Mouse (Mus musculus) liver, embryonic 14.5 days (tissue): ENCODE measurements at regions not wholly inside any gene's neighbourhood (a gene's known extent, or its start where the extent isn't known, plus 50 kb on each side); places are given as distances from the start of the nearest gene placed in this dataset.

Experiments used
- ATAC-seq: fragments of 200-750 bp; cut with Nextera tagmentation; 2 replicates; pipeline ENCODE4 v1.8.0; 2017; ENCODE audit warnings: moderate number of reproducible peaks, mild to moderate bottlenecking, moderate library complexity; ENCODE audit not compliant: insufficient read depth
- DNase-seq, 3 experiments: peaks; one replicate each; pipeline ENCODE4 v3.0.0-alpha.2; 2012 to 2013; ENCODE audit warnings: low read depth in 3 of 3, low spot score in 3 of 3
- H3K27ac ChIP-seq: fragments of 300-500 bp; sonication (generic); 2 replicates; pipeline ENCODE4 v1.5.1; 2014; ENCODE audit warnings: moderate library complexity, mild to moderate bottlenecking, control low read depth, inconsistent platforms
- H3K27me3 ChIP-seq: fragments of 300-500 bp; sonication (generic); 2 replicates; pipeline ENCODE4 v1.6.1; 2014; ENCODE audit warnings: mild to moderate bottlenecking, low read length, moderate library complexity; ENCODE audit not compliant: control insufficient read depth, insufficient read depth
- H3K36me3 ChIP-seq: fragments of 300-500 bp; sonication (generic); replicated peaks from 2 replicates; pipeline ENCODE4 v1.6.1; 2014; ENCODE audit warnings: low read depth; ENCODE audit not compliant: control insufficient read depth, insufficient read depth
- H3K4me1 ChIP-seq, 2 experiments: fragments of 200-500 bp in 1 of 2; fragments of 300-500 bp in 1 of 2; sonication (generic) in 1 of 2; replicated peaks; 2 replicates each; pipeline ENCODE4 v1.6.1; 2012 to 2014; ENCODE audit warnings: antibody characterized with exemption in 1 of 2, inconsistent platforms in 1 of 2, low read length in 1 of 2; ENCODE audit not compliant: control insufficient read depth in 2 of 2, insufficient read depth in 2 of 2
- H3K4me2 ChIP-seq: fragments of 300-500 bp; sonication (generic); 2 replicates; pipeline ENCODE4 v1.6.1; 2014; ENCODE audit warnings: low read depth, mild to moderate bottlenecking, control low read depth, moderate library complexity
- H3K4me3 ChIP-seq, 2 experiments: fragments of 200-500 bp in 1 of 2; fragments of 300-500 bp in 1 of 2; sonication (generic) in 1 of 2; 2 replicates each; pipeline ENCODE4 v1.5.1; 2012 to 2014; ENCODE audit warnings: low read depth in 2 of 2, low read length in 2 of 2, mild to moderate bottlenecking in 2 of 2, control low read depth in 1 of 2, inconsistent platforms in 1 of 2, moderate library complexity in 1 of 2; ENCODE audit not compliant: insufficient read depth in 1 of 2
- H3K9ac ChIP-seq: fragments of 300-500 bp; sonication (generic); replicated peaks from 2 replicates; pipeline ENCODE4 v1.6.1; 2014; ENCODE audit warnings: mild to moderate bottlenecking, control low read depth, moderate library complexity
- H3K9me3 ChIP-seq: fragments of 300-500 bp; sonication (generic); 2 replicates; pipeline ENCODE4 v1.6.1; 2016; ENCODE audit warnings: low read length, mixed read lengths; ENCODE audit not compliant: control insufficient read depth
- CTCF ChIP-seq: IDR thresholded peaks from 2 replicates; pipeline ENCODE4 v1.5.1; 2016; ENCODE audit warnings: antibody characterized with exemption, low read depth, control low read depth
- EP300 ChIP-seq: IDR thresholded peaks from 2 replicates; pipeline ENCODE4 v1.6.1; 2016; ENCODE audit warnings: antibody characterized with exemption, low read depth
- WGBS: fragments of 180-500 bp; shearing (Covaris S2); extraction: QIAGEN DNeasy Blood & Tissue Kit; methylation state at CpG from one replicate; pipeline ENCODE4 v1.1.7; 2014; ENCODE audit not compliant: insufficient replicate concordance; 5-methylcytosine and 5-hydroxymethylcytosine counted together

DNA sequence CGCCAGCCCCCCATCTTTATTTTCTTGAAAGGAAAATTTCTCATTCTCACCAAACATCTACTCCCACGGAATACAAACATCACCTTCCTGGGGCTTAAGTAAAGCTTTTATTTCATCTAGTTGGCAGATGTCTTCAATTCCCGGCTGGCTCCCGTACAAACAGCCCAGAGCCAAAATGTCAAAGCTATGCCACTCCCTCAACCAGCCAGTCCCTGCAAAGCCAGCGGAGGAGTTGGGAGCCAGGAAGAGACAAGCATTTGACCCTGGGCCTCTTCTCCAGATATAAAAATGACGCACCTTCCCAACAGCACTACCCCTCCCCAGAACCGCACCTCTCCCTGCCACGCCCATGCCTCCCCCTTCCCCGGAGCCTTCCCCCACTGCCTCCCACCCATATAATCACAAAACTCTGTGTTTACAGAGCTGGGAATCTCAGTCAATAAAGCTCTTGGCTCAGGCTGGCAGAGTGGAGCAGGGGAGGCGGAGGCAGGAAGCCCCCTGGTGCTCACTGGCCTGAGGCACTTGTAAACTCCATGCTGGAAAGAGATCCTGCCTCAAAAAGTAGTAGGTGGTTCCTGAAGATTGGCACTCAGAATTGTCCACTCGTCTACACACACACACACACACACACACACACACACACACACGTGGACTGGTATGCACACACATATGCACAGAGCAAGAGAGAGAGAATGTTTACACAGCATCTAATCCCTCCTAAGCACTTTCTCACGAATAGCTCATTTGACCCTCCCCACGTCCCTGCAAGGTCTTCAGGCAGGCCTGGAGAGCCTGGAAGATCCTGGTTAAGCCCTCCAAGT, 60.9 kb upstream of the Foxk1 start:
- Histone ChIP-seq H3K9ac (no peak overlapping the region), H3K4me3 (no peak overlapping the region), H3K4me1 (no peaks in the 10 kb centered on the region), H3K9me3 (no peaks in the 10 kb centered on the region), H3K27me3 (no peaks in the 10 kb centered on the region), H3K27ac (no peak overlapping the region), H3K36me3 (no peaks in the 10 kb centered on the region), H3K4me2 (no peak overlapping the region)
- WGBS = 52% methylated on average over 14 of the region's 14 CpGs
- DNase-seq (no peak), ATAC-seq (no peak)
- TF ChIP-seq CTCF = no peak
- TF ChIP-seq EP300 = no peak

DNA sequence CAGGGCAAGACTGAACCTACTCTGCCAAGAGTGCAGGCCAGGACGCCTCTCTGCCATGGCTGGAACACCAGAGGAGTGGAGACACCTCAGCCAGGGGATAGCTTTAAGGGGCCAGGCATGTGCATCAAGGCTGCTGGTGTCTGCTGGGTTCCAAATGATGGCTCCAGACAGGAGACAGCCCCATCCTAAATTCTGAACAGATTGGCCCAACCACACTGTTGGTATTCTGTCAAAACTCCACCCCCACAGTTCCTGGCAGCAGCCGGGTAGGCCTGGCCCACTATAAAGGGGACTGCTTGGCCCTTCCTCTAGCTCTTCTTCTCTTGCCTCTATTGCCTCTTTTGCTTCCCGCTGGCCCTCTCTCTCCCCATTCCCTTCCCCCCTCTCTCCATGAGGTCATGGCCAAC, 60.3 kb upstream of the Foxk1 start:
- DNase-seq (no peak), ATAC-seq (no peak)
- Histone ChIP-seq H3K4me1 (no peaks in the 10 kb centered on the region), H3K9ac (no peak overlapping the region), H3K9me3 (no peaks in the 10 kb centered on the region), H3K27ac (no peak overlapping the region), H3K4me2 (no peak overlapping the region), H3K27me3 (no peaks in the 10 kb centered on the region), H3K4me3 (no peak overlapping the region), H3K36me3 (no peaks in the 10 kb centered on the region)
- TF ChIP-seq EP300 (no peak), CTCF (no peak)
- 41% methylated on average over 3 of the region's 3 CpGs for WGBS

DNA sequence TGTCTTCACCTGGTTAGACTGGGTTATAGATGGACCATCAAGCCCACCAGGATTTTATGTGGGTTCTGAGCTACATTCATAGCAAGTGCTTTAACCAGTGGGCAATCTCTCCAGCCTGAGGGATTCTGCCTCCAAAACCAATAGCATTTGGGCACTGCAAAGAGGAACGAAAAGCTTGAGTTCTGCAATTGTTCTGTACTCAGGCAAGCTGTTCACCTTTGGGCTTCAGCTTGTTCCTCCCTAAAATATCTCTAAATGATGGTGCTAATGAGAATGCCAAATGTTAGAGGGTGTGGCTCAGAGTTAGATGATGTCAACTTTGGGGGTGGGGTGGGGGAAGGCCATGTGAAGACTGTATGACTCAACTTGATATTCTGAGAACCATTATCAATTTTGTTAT, 54.8 kb upstream of the Foxk1 start:
- H3K27ac ChIP-seq = no peak overlapping the region
- ATAC-seq (no peak), DNase-seq (no peak)
- no peak overlapping the region for H3K4me2 ChIP-seq
- H3K9me3 ChIP-seq = no peaks in the 10 kb centered on the region
- H3K36me3 ChIP-seq = no peaks in the 10 kb centered on the region
- H3K4me1 ChIP-seq = no peaks in the 10 kb centered on the region
- no peaks in the 10 kb centered on the region for H3K27me3 ChIP-seq
- 61% methylated on average over 1 of the region's 1 CpGs for WGBS
- H3K9ac ChIP-seq = no peak overlapping the region
- no peak overlapping the region for H3K4me3 ChIP-seq
- TF ChIP-seq CTCF (no peak), EP300 (no peak)

DNA sequence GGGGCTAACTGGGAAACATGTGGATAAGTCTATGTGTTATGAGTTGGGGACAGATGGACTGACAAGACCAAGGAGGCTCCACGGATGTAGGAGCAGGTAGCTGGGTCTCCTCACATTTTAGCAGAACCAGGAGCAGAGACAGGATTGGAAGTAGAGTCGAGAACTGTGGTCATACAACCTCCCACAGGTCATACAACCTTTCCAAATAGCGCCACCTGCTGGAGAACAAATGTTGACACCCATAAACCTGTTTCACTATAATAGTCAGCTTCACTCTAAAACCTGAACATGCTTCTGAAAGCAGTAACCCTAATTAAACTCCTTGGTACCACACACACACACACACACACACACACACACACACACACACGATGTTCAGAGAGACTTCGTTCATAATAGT, 50.7 kb upstream of the Foxk1 start:
- peak; percentile 68 for TF ChIP-seq CTCF
- TF ChIP-seq EP300 = no peak
- H3K27me3 ChIP-seq = no peaks in the 10 kb centered on the region
- H3K4me2 ChIP-seq = no peak overlapping the region
- H3K9ac ChIP-seq = no peak overlapping the region
- 36% methylated on average over 5 of the region's 5 CpGs for WGBS
- DNase-seq = peak; percentile 24 to 37 (median 28)
- H3K36me3 ChIP-seq = no peaks in the 10 kb centered on the region
- H3K9me3 ChIP-seq = no peaks in the 10 kb centered on the region
- no peaks in the 10 kb centered on the region for H3K4me1 ChIP-seq
- H3K4me3 ChIP-seq = no peak overlapping the region
- no peak overlapping the region for H3K27ac ChIP-seq
- ATAC-seq = no peak
